Mouse (Mus musculus): ENCODE results near the gene Lrp8. TPM values are rescaled to one million over a fixed set of nuclear protein-coding genes. Genes with fewer than 3 reads are reported as not detected.

Gene Lrp8
- total RNA-seq, 2 experiments from 2014 or later = 0.72 to 1.1 TPM

DNA sequence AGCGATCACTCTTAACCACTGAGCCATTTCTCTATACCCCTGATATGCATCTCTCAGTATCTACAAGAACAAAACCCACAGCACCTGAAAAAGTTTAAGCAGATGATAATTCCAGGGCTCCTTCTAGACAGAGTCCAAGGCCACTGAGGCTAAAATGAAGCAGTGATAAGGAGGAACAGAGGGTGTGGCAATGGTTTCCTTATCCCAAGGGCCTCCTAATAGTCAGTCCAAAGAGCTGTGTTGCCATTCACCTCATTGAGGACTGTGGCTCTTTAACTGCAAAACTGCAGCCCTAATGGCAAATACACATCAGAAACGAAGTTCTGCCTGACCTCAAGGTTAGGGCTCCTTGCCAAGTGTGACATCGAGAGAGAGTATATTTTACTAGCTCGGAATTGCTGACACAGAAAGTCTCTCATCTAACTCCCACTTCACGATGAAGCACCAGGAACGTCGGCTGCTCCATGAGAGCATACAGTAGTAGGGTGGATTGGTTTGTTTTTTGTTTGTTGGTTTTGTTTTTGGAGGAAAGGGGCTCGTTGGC, 119.2 kb downstream of the Lrp8 start:
- peak; percentile 58 to 64 for DNase-seq

DNA sequence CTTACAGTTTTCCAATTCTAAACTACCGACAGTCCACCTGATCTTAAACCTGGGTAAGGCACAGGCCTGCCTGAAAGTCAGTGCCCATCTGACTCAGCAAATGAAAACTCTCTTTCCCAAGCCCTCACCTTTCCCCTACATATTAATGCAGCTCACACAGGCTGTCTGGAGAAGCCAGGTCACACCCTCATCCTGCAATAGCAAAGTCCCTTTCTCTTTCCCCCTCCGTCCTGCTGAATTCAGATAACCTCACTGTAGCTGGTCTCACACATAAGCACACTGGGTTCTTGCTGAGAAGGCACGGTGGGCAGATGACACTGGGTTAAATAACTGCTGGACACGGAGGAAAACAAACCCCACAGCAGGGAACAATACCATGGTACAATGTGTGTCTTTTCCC, 119.9 kb downstream of the Lrp8 start:
- DNase-seq = peak; percentile 68 to 79

GRCm38 (mm10) chr4:107923145-107923802, 121.2 kb downstream of the Lrp8 start, which contains the start of gene Cpt2:
Cpt2 (minus strand) TSS chr4:107923610.
- DNase-seq = peak; percentile 96 to 97

- DNase-seq = no peak
Observed at GRCm38 (mm10) chr4:107923803-107924194, 121.7 kb downstream of the Lrp8 start.

Other genes starting within 250 kb of the Lrp8 start
- gene Dmrtb1, start 118.0 kb upstream of the Lrp8 start, total RNA-seq (2021) = not detected
- gene Magoh, start 77.5 kb downstream of the Lrp8 start, total RNA-seq (2021) = 10 to 100 TPM; 43.6 to 46.4 TPM
- gene 0610037L13Rik, start 87.6 kb downstream of the Lrp8 start, total RNA-seq (2021) = 10 to 100 TPM; 47.0 to 59.4 TPM
- gene Cpt2, start 121.3 kb downstream of the Lrp8 start, total RNA-seq (2021) = 100 to 1,000 TPM; 298 to 310 TPM
- gene Slc1a7, start 166.1 kb downstream of the Lrp8 start, total RNA-seq (2021) = under 1 TPM in 1 of 2 experiments, not detected in 1; 0.10 TPM